Mouse (Mus musculus): ENCODE measurements around the gene Gm20897. TPM values are rescaled to one million over a fixed set of nuclear protein-coding genes. Genes with fewer than 3 reads are reported as not detected.
"Not testable (repeated sequence)": the region's sequence is repeated elsewhere in the genome, so short reads cannot be mapped to it uniquely, and the experiment has no call there.

Gene Gm20897
- not detected in 2 replicates for polyA plus RNA-seq (2015; fragmentation: Nextera tagmentation; extraction: Ambion mirVana)

GRCm38 (mm10) chrY:38502138-38502537, at the start of gene Gm20897:
Gene Gm20897, minus strand, starts transcription at chrY:38502238.
- H3K9ac ChIP-seq (ENCODE audit: low read depth, low read length); H3K36me3 ChIP-seq (ENCODE audit: control insufficient read depth, insufficient read depth); H3K4me1 ChIP-seq (ENCODE audit: control insufficient read depth, low read depth, low read length); ATAC-seq (ENCODE audit: low read depth); H3K27me3 ChIP-seq (ENCODE audit: control insufficient read depth, insufficient read depth, low read depth, low read length); H3K9me3 ChIP-seq (replicated peaks; ENCODE audit: control insufficient read depth, low read length); H3K27ac ChIP-seq (ENCODE audit: low read length); H3K4me2 ChIP-seq (ENCODE audit: low read depth, low read length); H3K4me3 ChIP-seq (ENCODE audit: low read depth, low read length): not testable (repeated sequence)
- 61% methylated on average over 4 of the region's 6 CpGs for WGBS (ENCODE audit: insufficient replicate concordance)

Other genes with a start within 250 kb of the Gm20897 start
- gene Gm21732, start 73.5 kb upstream of the Gm20897 start, polyA plus RNA-seq (2015; fragmentation: Nextera tagmentation; extraction: Ambion mirVana), result not detected in 2 replicates

Measured in liver, embryonic 16.5 days (tissue).